Mouse (Mus musculus): ENCODE data around the gene Uncx. TPM values are rescaled to one million over a fixed set of nuclear protein-coding genes. Genes with fewer than 3 reads are reported as not detected.
A peak's percentile ranks its signal among the peaks of the same experiment; 100 is the strongest.
"Not testable (repeated sequence)": the region's sequence is repeated elsewhere in the genome, so short reads cannot be mapped to it uniquely, and the experiment has no call there.

Gene Uncx
- total RNA-seq, 2 experiments from 2014 or later, result 0.21 TPM; not detected in 1

DNA sequence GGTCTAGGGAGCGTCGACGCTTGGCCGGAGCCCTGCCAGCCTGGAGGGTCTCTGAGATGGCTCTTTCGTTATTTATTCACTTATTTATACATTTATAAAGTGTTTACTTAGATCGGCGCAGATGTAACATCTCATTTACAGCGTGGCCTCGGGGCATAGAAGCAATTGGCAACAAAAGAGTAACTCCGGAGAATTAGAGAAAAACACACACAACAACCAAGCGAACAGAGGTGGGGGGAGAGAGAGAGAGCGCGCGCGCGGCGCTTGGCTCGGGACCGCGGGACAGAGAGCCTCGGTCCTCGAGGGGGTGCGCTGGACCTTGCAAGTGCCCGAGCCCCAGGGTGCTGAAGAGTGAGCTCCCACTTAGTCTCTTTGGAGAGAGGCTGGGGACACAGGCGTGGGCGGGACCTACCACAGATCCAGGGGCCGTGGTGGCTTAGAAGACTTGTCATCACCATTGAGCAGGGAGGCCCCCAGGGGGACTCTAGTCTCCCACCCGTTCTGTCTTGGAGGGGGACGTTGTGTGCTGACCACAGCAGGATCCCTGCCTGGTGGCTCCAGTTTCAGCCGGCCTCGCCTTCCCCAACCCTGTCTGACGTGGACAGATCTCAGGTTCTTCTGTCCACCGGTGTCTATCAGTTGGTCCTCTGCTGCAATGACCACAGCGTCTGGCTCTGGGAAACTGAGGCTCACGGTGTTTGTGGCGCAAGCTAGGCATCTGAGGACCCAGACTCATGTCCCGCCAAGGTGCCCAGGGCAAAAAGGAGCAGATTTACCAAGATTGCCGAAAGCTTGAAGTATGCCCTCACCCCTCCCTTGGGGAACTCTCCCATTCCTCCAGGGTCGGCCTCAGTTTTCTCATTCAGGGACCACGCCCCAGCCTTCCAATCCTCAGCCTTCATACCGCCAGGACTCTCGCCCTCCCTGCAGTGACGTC lies 14.5 kb downstream of the Uncx start:
- intact Hi-C loops (cut with DNase I), result no loop called here
- no peak for DNase-seq (ENCODE audit: extremely low spot score in 1 of 2, low spot score in 2 of 2)

DNA sequence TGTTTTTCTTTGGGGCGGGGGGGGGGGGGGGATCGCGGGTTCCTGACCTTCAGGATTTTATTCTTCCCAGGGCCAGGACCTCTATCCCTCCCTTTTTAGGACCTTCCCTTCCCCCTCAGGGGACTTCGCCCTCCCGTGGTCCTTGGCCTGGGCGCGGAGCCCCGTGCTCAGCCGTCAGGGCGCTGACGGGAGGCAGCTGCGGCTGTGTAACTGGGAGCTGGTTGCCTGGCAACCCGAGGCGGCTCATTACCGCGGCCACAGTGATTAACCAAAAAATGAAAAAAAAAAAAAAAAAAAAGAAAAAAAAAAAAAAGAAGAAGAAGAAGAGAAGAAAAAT lies 15.1 kb downstream of the Uncx start:
- intact Hi-C loops (cut with DNase I), result no loop called here

DNA sequence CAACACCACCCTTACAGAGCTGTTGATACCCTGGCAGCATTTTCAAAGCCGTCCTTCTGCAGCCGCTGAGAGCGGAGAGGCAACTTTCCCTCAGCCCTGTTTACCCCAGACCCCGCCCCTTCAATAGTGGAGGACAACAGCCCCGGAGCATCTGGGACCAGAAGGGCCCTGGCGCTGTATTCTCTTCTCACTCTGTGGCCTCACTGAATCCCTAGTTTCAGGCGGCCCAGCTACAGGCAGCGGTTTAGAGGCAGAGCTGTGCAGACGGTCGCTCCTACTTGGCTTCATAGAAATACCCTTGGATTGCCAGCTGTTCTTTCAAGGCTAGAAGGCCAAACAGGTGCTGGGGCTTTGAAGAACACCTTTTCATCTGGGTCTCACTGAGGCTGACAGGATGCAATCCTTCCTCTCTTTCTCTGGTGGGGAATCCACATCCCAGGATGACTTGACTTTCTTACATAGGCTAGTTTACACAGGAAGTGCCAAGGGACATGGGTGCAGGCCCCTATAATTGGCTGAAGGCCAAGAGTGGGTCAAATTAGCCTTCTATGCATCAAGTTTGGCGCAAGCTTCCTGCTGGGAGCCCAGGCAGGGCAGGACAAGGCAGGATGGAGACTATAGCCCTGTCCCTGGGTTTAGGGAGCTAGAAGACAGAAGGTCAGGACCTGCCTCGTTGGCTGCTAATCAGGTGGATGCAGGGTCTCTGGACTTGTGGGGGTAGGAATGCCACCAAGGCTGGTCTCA lies 15.8 kb downstream of the Uncx start:
- no peak for DNase-seq (ENCODE audit: extremely low spot score in 1 of 2, low spot score in 2 of 2)
- intact Hi-C loops (cut with DNase I), result no loop called here

More for the DNA sequence above, 15.1 kb downstream of the Uncx start:
- DNase-seq (ENCODE audit: extremely low spot score in 1 of 2, low spot score in 2 of 2), result no peak

DNA sequence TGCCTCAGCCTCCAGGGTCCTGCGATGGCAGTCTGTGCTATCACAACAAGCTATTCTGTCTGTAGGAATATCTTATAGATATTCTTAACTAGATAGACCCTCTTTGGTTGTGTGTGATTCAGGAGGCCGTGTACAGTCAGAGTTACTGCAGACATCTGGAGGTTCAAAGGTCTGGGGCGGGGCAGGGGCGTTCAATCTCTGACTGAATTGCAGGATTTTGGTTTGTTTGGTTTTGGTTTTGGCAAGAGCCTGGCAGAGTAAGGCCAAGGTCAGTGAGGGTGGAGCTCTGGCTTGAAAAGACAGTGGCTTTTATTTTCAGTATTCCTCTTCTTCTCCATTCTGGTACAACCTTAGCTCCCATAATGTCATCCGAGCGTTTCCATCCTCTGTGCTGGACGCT lies 16.5 kb downstream of the Uncx start:
- intact Hi-C loops (cut with DNase I), result no loop called here
- no peak for DNase-seq (ENCODE audit: extremely low spot score in 1 of 2, low spot score in 2 of 2)

DNA sequence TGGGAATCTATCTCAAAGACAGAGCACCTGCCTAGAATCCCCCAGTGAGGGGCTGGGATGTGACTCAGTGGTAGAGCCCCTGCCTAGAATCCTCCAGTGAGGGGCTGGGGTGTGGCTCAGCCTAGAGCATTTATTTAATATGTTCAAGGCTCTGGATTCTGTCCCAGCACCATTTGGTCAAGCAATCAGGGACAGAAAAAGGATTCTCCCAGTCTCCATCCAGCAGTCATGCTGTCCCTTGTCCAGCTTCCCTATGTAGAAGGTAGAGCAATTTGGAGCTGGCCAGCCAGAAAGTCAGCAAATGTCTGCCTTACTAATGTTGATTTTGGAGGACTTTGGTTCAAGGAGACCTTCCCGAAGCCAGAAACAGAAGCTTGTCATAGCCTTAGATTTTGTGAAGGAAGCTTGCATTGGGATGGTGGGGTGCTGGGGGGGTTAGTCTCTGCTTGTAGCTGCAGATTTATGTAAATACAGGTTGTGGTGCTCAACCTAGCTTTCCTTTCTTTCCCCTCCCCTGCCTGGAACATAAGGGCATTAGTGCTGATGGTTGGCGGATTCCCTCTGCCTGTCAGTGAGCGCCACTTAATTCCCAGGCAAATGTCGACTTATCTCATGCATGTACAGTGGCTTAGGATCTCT lies 18.2 kb downstream of the Uncx start:
- intact Hi-C loops (cut with DNase I), result no loop called here
- no peak for DNase-seq (ENCODE audit: extremely low spot score in 1 of 2, low spot score in 2 of 2)

DNA sequence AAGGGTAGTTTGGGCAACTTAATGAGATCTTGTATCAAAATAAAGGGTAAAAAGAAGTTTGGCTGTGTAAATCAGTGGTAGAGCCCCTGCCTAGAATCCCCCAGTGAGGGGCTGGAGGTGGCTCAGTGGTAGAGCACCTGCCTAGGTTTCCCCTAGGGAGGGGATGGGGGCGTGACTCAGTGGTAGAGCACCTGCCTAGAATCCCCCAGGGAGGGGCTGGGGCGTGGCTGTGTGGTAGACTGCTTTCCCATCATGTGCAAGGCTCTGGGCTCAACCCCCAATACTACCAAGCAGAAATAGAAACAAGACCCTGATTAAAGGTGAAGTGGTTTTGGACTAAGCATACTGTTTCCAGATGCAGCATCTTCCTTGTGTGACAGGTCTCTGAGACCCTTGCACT lies 21.4 kb downstream of the Uncx start:
- DNase-seq (ENCODE audit: extremely low spot score in 1 of 2, low spot score in 2 of 2), result no peak
- intact Hi-C loops (cut with DNase I), result no loop called here

DNA sequence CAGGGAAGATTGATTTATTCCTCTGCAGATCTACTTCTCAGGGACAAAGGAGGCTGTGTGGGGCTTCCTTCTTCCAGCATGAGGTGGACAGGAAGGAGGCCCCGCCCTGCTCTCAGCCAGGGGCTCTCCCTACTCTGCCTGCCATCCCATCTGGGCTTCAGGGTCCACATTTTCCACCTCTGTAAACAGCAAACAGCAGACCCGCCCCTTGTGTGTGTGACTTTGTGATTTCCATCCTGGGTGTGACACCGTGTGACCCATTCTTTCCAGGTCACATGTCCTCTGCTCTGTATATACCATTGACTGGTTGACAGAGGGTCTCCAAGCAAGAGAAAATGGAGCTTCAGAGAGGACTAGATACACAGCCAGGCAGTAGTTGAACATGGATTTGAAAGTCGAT lies 22.2 kb downstream of the Uncx start:
- no peak for DNase-seq (ENCODE audit: extremely low spot score in 1 of 2, low spot score in 2 of 2)
- intact Hi-C loops (cut with DNase I), result no loop called here

DNA sequence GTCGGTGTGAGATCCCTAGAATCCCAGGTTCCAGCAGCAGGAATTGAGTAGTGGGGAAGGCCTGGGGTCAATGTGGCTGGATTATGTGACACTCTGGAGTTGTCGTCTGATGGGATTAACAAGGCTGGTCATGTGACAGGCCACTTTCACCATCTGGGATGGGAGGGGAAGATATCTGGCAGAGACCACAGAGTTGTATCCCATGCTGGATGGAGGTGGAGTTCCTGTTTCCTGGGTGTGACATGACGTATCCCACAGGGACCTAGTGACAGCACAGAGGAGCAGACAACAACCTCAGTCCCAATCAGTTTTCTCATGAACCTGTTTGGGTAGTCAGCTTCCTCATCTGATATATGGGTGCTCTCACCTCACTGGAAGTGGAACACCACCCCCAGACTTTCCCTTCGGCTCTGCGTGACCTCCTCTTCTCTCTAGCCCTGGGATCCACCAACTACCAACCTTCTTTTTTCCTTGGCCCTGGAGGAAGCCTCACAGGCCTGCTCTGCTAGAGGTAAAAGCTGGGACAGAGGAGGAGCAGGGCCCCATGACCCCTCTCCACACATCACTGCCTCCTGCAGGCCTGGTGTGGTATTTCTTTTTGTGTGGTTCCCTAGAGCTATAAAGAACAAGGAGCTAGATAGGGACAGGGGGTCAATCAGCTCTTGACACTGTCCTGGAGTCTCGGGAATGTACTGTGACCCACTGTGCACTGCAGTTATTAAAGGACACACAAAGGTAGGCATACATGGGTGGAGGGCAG lies 23.5 kb downstream of the Uncx start:
- intact Hi-C loops (cut with DNase I), result no loop called here
- DNase-seq (ENCODE audit: extremely low spot score in 1 of 2, low spot score in 2 of 2), result no peak

DNA sequence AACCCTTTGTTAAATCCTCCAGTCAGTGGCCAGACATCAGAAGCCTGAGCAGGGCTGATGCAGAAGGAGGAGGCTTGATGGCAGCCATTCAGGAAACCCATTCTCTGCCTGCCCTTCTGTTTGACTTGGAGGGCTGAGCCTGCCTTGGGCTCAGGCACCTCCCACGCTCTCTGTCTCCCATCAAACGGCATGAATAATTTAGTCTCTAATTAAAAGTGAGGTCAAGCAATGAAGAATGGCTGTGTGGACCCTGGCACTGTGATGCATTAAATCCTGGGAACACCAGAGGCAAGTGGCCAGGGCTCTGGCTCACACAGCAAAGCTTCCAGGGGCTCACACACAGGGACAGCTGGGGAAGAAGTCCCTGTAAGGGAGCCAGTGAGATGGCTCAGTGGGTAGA lies 24.8 kb downstream of the Uncx start:
- intact Hi-C loops (cut with DNase I), result no loop called here
- DNase-seq (ENCODE audit: extremely low spot score in 1 of 2, low spot score in 2 of 2), result no peak

DNA sequence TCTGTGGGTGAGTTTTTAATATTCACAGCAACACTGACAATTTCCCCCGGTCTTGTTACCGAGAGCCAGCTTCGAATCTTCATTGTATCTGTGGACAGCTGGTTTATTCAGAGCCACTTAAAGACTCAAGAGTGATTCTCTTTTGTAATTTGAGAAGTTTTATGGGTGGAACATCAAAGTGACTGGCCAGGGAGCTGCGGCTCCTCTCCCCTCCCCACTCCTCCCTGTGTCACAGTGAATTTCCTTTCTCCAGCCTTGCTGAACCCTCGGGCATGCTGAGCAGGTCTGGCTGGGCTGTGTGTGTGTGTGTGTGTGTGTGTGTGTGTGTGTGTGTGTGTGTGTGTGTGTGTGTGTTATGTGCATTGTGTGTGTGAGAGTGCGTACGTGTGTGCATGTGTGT lies 29.2 kb downstream of the Uncx start:
- intact Hi-C loops (cut with DNase I), result no loop called here
- no peak for DNase-seq (ENCODE audit: extremely low spot score in 1 of 2, low spot score in 2 of 2)

DNA sequence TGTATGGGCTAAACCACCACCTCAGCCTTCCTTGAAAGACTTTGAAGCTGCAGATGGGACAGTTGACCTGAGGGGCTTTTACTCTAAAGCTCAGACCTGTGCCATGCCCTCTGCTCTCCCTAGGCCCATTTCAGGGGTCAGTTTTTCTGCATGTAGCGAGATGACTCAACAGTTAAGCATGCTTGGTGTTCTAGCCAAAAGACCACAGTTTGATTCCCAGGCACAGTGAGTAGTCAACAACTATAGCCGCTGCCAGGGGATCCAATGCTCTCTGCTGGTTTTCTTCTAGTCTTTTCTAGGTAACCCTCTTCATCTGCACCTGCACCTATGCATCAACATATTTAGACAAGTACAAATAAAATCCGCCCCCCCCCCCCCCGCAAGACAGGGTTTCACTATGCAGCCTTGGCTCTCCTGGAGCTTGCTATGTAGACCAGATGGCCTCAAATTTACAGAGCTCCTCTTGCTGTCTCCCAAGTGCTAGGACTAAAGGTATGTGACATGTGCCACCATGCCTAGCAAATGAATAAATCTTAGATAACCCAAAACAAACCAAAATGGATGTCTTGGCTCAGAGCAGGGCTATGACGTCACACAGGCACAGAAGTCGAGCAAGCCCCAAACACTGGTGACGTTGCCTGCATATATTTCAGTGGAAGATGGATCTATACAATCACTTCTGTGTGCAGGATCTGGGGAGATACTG lies 30.5 kb downstream of the Uncx start:
- no peak for DNase-seq (ENCODE audit: extremely low spot score in 1 of 2, low spot score in 2 of 2)
- intact Hi-C loops (cut with DNase I), result no loop called here

DNA sequence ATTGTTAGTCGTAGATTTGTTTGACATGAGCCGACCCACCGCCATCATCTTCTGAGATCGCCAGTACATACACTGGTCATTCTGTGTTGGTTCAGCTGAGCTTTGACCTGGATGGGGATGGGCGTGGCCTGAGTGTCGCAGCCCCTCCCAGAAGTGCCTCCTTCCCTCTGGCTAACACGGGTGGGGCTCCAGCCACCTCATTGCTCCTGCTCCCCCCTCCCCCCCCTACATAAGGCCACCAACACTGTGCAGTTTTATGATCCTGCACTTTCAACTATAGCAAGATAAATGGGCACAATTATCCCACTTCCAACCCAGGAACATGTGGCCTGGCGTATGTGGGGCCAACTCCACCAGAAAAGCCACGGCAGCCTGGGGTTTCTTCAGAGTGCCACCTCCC lies 31.8 kb downstream of the Uncx start:
- DNase-seq (ENCODE audit: extremely low spot score in 1 of 2, low spot score in 2 of 2), result no peak
- intact Hi-C loops (cut with DNase I), result no loop called here

DNA sequence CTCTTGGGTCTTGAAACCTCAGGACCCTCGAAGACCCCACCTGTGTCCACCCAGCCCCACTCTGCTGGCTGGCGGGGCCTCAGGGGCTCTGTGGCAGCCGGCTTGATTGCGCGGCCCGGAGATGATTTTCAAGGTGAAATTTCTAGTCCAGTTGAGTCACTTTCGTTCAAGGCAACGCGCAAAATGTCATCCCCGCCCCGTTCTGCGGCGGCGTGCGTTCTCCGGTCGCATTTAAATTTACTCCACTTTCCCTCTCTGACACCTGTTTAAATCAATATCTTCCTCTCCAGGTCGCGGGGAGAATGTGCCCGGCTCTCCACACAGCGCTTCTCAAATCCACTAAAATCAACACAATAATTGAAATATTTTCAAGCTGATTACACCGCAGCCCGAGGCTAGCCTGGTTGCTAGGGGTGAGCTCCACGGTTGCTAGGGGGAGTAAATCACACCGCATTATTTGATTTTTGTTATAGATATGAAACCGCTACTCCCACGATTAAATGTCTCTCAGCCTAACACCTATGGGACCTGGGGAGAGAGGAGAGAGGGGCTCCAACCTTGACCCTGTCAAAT lies 37.0 kb downstream of the Uncx start:
- intact Hi-C loops (cut with DNase I), result no loop called here
- DNase-seq (ENCODE audit: extremely low spot score in 1 of 2, low spot score in 2 of 2), result no peak

DNA sequence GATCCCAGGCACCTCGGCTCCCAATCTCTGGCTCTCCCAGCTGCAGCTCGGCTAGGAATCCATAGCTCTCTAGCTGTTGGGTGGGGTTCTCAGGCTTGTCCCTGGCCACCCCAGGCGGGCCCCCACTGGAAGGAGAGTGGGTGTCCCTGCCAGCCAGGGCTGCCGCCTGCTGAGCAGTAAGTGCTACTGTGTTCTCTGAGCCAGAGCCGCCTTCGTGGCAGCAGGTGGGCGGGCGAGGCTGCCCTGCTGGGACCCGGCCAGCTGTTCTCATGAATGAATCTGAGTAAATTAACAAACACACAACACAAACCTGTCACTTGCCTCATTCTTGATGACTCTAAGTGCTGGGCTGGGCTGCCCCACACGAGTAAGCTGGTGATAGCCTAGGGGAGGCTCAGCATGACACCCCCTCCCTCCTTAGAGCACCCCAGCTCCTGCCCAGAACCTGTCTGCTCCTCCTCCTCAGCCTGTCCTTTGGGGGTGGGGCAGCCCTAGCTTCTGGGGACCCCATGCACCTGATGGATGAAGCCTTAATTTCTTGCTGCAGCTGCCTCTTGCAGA lies 38.1 kb downstream of the Uncx start:
- intact Hi-C loops (cut with DNase I), result no loop called here
- peak in 1 of 2 experiments; percentile 56 for DNase-seq (ENCODE audit: extremely low spot score in 1 of 2, low spot score in 2 of 2)

DNA sequence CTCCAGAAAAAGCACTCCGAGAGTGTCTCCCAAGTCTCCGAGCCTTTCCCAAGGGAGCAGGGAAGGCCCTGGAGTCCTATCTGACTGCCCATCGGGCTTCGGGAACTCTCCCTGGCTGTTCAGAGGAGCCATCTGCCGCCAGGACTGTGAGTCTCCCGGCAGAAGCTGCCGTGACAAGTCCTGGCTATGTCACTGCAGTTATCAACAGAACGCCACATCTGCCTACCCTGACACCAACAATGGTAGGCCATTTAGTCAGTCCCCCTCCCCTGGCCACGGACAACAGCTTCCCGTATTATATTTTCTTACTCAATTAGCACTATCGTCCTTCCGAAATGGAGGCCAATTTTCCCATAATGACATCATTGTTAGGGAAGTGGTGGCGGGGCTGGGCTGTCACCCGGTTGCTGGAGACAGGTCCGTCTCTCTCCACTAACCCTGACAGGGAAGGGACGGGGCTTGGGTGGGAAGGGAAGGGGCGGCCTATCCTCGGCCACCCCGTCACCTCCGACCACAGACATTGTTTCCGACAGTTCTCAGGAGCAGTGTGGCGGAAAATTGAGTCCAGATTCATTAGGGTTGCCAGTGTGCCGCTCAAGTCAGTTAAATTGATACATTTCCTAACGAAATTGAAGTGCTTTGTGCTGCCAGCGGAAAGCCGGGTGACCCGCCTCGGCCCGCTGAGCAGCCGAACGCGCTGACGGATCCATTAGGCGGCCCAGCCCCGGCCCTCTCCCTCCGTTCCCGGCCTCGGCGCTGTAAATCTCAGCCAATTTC lies 41.9 kb downstream of the Uncx start:
- intact Hi-C loops (cut with DNase I), result no loop called here

DNA sequence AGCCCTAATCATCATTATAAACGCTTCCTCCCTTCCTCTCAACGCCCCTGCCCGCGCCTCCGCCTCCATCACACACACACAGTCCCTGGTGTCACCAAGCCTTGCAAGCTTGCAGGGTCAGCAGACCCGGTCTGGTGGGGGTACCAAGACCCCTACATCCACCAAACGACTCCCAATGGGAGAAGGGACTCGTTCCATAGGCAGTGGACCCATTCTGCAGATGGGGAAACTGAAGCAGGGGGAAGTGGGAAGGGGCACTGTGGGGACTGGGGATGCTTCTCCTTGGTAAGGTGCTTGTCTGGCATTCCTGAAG lies 42.4 kb downstream of the Uncx start:
- intact Hi-C loops (cut with DNase I), result no loop called here
- DNase-seq (ENCODE audit: extremely low spot score in 1 of 2, low spot score in 2 of 2), result no peak

More for the DNA sequence above, 41.9 kb downstream of the Uncx start:
- DNase-seq (ENCODE audit: extremely low spot score in 1 of 2, low spot score in 2 of 2), result no peak

DNA sequence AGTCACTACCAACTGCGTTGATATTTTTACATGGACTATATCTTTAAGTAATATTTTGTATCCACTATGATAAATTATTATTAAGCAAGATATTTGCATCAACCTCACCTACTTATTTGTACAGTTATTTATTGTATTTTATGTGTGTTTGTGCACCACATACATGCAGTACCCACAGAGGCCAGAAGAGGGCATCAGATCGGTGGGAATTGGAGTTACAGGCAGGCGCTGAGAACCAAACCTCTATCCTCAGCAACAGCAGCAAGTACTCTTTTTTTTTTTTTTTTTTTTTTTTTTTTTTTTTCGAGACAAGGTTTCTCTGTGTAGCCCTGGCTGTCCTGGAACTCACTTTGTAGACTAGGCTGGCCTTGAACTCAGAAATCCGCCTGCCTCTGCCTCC lies 44.2 kb downstream of the Uncx start:
- DNase-seq (ENCODE audit: extremely low spot score in 1 of 2, low spot score in 2 of 2); intact Hi-C loops (cut with DNase I): not testable (repeated sequence)
